Mouse (Mus musculus): ENCODE data around the gene Adora3. TPM values are rescaled to one million over a fixed set of nuclear protein-coding genes. Genes with fewer than 3 reads are reported as not detected.
A peak's percentile ranks its signal among the peaks of the same experiment; 100 is the strongest.

Gene Adora3
- polyA plus RNA-seq, 1 experiment from 2014 or later = not detected

DNA sequence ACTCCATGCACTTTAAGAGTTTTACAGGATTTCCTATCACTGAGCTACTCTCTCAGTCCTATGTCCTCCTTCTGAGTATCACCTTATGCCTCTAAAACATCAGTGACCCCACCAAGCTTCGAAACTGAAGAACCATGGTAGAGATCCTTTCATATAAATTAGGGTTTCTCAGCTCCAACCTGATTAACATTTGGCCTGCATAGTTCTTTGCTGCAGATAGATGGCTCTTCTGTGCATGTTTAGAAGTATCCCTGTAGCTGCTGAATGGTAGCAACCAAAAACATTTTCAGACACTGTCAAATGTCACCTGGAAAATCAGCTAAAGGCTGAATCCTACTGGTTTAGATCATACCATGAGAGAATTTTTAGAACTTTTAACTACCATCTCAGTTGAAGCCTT, 86.6 kb downstream of the Adora3 start:
- no peak overlapping the region for H3K27ac ChIP-seq (ENCODE audit: low read length)
- peaks cover 26% of the 10 kb centered on the region for H3K4me1 ChIP-seq (ENCODE audit: insufficient read depth, low read length)
- H3K4me3 ChIP-seq (ENCODE audit: low read length) = no peak overlapping the region
- H3K4me2 ChIP-seq (replicated peaks; ENCODE audit: low read depth, low read length) = no peak overlapping the region
- H3K9me3 ChIP-seq (ENCODE audit: low read length) = no peaks in the 10 kb centered on the region
- peaks cover 32% of the 10 kb centered on the region for H3K36me3 ChIP-seq (ENCODE audit: insufficient read depth, low read length)
- H3K27me3 ChIP-seq (ENCODE audit: insufficient read depth, low read length) = no peaks in the 10 kb centered on the region
- 85% methylated on average over 1 of the region's 1 CpGs for WGBS
- no peak for ATAC-seq (ENCODE audit: low FRiP score, low TSS enrichment)
- no peak overlapping the region for H3K9ac ChIP-seq (replicated peaks; ENCODE audit: low read length)

DNA sequence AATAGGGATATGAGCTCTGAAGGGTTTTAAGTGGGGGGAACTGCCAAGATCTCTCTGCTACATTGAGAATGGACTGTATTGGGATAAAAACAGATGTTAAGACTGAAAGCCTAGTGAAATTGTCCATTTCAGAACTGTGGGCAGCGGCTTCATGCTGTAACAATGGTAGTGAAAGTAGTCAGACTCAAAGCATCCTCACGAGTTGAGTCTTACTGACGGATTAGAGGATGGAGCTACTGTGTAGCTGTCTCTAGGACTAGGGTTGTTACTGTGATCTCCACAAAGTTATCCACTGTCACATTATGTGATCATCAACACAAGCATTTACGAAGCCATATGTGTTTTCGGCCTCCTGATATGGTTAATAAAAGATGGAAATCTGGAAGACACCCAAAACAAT, 87.5 kb downstream of the Adora3 start:
- no peak for ATAC-seq (ENCODE audit: low FRiP score, low TSS enrichment)
- Histone ChIP-seq H3K4me3 (ENCODE audit: low read length) (peak overlapping the region; percentile 95), H3K9ac (replicated peaks; ENCODE audit: low read length) (peak overlapping the region; percentile 97), H3K4me1 (ENCODE audit: insufficient read depth, low read length) (peaks cover 26% of the 10 kb centered on the region), H3K27ac (ENCODE audit: low read length) (peak overlapping the region; percentile 93; the same call in 1 of the 2 replicates), H3K36me3 (ENCODE audit: insufficient read depth, low read length) (peaks cover 32% of the 10 kb centered on the region), H3K4me2 (replicated peaks; ENCODE audit: low read depth, low read length) (peak overlapping the region; percentile 77), H3K9me3 (ENCODE audit: low read length) (no peaks in the 10 kb centered on the region), H3K27me3 (ENCODE audit: insufficient read depth, low read length) (no peaks in the 10 kb centered on the region)
- WGBS = 42% methylated on average over 5 of the region's 5 CpGs

Other genes with a start within 250 kb of the Adora3 start
- gene Ddx20, start 183.3 kb upstream of the Adora3 start, polyA plus RNA-seq (2015; fragmentation: Nextera tagmentation; extraction: Ambion mirVana) = 37.9 and 39.3 TPM in 2 replicates
- gene Inka2, start 166.3 kb upstream of the Adora3 start, polyA plus RNA-seq (2015; fragmentation: Nextera tagmentation; extraction: Ambion mirVana) = 1.3 and 1.5 TPM in 2 replicates
- gene Rap1a, start 69.5 kb upstream of the Adora3 start, polyA plus RNA-seq (2015; fragmentation: Nextera tagmentation; extraction: Ambion mirVana) = 99.3 and 104 TPM in 2 replicates
- gene Tmigd3, start within 50 bp of the Adora3 start, polyA plus RNA-seq (2015; fragmentation: Nextera tagmentation; extraction: Ambion mirVana) = not detected in 2 replicates
- gene I830077J02Rik, start 61.8 kb downstream of the Adora3 start, polyA plus RNA-seq (2015; fragmentation: Nextera tagmentation; extraction: Ambion mirVana) = 0.40 and 0.62 TPM in 2 replicates
- 157 and 161 TPM in 2 replicates for gene Wdr77, start 88.5 kb downstream of the Adora3 start, polyA plus RNA-seq (2015; fragmentation: Nextera tagmentation; extraction: Ambion mirVana)
- gene Atp5f1, start 89.2 kb downstream of the Adora3 start, polyA plus RNA-seq (2015; fragmentation: Nextera tagmentation; extraction: Ambion mirVana) = 535 and 587 TPM in 2 replicates
- 1.3 and 1.7 TPM in 2 replicates for gene Ovgp1, start 102.9 kb downstream of the Adora3 start, polyA plus RNA-seq (2015; fragmentation: Nextera tagmentation; extraction: Ambion mirVana)
- 0.24 and 0.33 TPM in 2 replicates for gene Pifo, start 143.8 kb downstream of the Adora3 start, polyA plus RNA-seq (2015; fragmentation: Nextera tagmentation; extraction: Ambion mirVana)
- gene Chil5, start 162.0 kb downstream of the Adora3 start, polyA plus RNA-seq (2015; fragmentation: Nextera tagmentation; extraction: Ambion mirVana) = not detected in 2 replicates
- gene Chia1, start 242.4 kb downstream of the Adora3 start, polyA plus RNA-seq (2015; fragmentation: Nextera tagmentation; extraction: Ambion mirVana) = not detected in 2 replicates